Mouse (Mus musculus) MN1 (cell line): Measurements from ENCODE around the gene Rsf1.

Source experiments
- DNase-seq: peaks from one replicate; pipeline ENCODE4 v3.0.0-alpha.2; 2016; ENCODE audit warnings: low spot score

Gene Rsf1

GRCm38 (mm10) chr7:97725401-97725800 lies 145.7 kb downstream of the Rsf1 start:
- no peak for DNase-seq

- no peak for DNase-seq
Measured at GRCm38 (mm10) chr7:97726080-97726479, 146.4 kb downstream of the Rsf1 start.

- DNase-seq = no peak
Measured at GRCm38 (mm10) chr7:97726778-97727177, 147.1 kb downstream of the Rsf1 start.

- no peak for DNase-seq
Measured at GRCm38 (mm10) chr7:97728666-97729614, 149.3 kb downstream of the Rsf1 start.

- DNase-seq = no peak
Measured at GRCm38 (mm10) chr7:97730427-97730826, 150.7 kb downstream of the Rsf1 start.

- no peak for DNase-seq
Measured at GRCm38 (mm10) chr7:97733606-97734005, 153.9 kb downstream of the Rsf1 start.

GRCm38 (mm10) chr7:97735021-97735420 lies 155.3 kb downstream of the Rsf1 start:
- no peak for DNase-seq

- DNase-seq = no peak
Measured at GRCm38 (mm10) chr7:97735886-97736420, 156.3 kb downstream of the Rsf1 start.

GRCm38 (mm10) chr7:97737256-97737637 lies 157.6 kb downstream of the Rsf1 start:
- no peak for DNase-seq

GRCm38 (mm10) chr7:97737638-97738456 lies 158.2 kb downstream of the Rsf1 start, which contains the start of gene Aqp11:
Aqp11 (minus strand) TSS chr7:97738289.
- DNase-seq = peak; percentile 87

GRCm38 (mm10) chr7:97740948-97741347 lies 161.3 kb downstream of the Rsf1 start:
- no peak for DNase-seq

GRCm38 (mm10) chr7:97741756-97742291 lies 162.1 kb downstream of the Rsf1 start:
- DNase-seq = no peak
